Mouse (Mus musculus): ENCODE results near the gene Faap24. TPM values are rescaled to one million over a fixed set of nuclear protein-coding genes. Genes with fewer than 3 reads are reported as not detected.

The Faap24 gene
- polyA plus RNA-seq, 1 experiment = 8.0 TPM

DNA sequence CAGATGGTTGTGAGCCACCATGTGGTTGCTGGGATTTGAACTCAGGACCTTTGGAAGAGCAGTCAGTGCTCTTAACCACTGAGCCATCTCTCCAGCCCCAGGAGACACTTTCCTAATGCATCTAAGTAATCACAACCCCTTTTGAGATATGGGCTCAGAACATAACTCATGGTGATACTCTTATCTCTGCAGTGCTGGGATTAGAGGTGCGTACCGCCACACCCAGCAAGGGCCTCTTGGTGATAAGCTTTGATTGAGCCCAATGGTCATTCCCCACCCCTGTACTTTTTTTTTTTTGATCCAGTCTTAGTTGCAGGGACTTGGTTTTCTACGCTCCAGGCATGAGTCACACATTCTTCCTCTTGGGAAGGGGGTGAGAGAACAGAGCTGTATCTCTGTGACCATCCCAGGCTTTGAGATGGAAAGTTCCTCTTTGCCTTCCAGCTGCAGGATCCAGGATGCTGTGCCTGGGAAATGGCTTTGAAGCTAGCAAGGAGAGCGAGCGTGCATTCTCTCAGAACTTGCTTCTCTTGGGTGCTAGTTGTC, 51.8 kb downstream of the Faap24 start:
- no peak for TF ChIP-seq POLR2A (IDR thresholded peaks at IDR 0.05; ENCODE audit: borderline replicate concordance, extremely low read depth, insufficient read depth, insufficient read length, poor library complexity, severe bottlenecking)
- TF ChIP-seq CTCF (IDR thresholded peaks at IDR 0.05; ENCODE audit: borderline replicate concordance, extremely low read depth, insufficient read depth, insufficient read length) = no peak
- no peak for DNase-seq (ENCODE audit: low read depth)

DNA sequence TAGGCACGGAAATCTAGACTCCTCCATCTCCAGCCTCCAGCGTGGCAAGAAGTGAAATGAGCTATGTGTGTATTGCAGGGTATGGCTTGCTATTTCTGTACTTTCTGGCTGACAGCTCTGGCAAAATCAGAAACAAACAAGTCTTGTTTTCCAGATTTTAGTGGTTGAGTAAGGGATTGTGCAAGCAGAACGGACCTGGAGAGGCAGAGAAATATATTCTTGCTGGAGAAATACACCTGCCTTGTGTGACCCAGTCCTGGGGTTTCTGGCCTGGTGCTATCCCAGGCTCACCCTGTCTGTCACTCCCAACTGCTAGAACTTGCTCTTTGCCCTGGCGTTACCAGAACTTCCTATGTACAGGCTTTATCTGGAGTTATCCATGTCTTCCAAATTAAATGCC, 54.1 kb downstream of the Faap24 start:
- TF ChIP-seq CTCF (IDR thresholded peaks at IDR 0.05; ENCODE audit: borderline replicate concordance, extremely low read depth, insufficient read depth, insufficient read length) (no peak), POLR2A (IDR thresholded peaks at IDR 0.05; ENCODE audit: borderline replicate concordance, extremely low read depth, insufficient read depth, insufficient read length, poor library complexity, severe bottlenecking) (no peak)
- no peak for DNase-seq (ENCODE audit: low read depth)

Other genes with a start within 250 kb of the Faap24 start
- gene Slc7a10, start 210.5 kb downstream of the Faap24 start, polyA plus RNA-seq (2012; rRNA removed) = 8.5 and 10.1 TPM in 2 replicates
- gene Lrp3, start 181.3 kb downstream of the Faap24 start, polyA plus RNA-seq (2012; rRNA removed) = 94.2 and 106 TPM in 2 replicates
- gene Gpatch1, start 78.4 kb downstream of the Faap24 start, polyA plus RNA-seq (2012; rRNA removed) = 14.6 and 14.8 TPM in 2 replicates
- gene Rhpn2, start 62.7 kb downstream of the Faap24 start, polyA plus RNA-seq (2012; rRNA removed) = 1.4 and 2.5 TPM in 2 replicates
- gene Cep89, start 199 bp upstream of the Faap24 start, polyA plus RNA-seq (2012; rRNA removed) = 24.4 and 29.0 TPM in 2 replicates
- gene Slc7a9, start 52.0 kb upstream of the Faap24 start, polyA plus RNA-seq (2012; rRNA removed) = 0.05 and 0.06 TPM in 2 replicates
- 0.18 and 0.22 TPM in 2 replicates for gene Tdrd12, start 140.9 kb upstream of the Faap24 start, polyA plus RNA-seq (2012; rRNA removed)
- gene Nudt19, start 159.5 kb upstream of the Faap24 start, polyA plus RNA-seq (2012; rRNA removed) = 40.5 and 46.1 TPM in 2 replicates
- 0.21 and 0.26 TPM in 2 replicates for gene Rgs9bp, start 188.7 kb upstream of the Faap24 start, polyA plus RNA-seq (2012; rRNA removed)
- 23.6 and 24.4 TPM in 2 replicates for gene Ankrd27, start 189.4 kb upstream of the Faap24 start, polyA plus RNA-seq (2012; rRNA removed)

Measured in brain, embryonic 14.5 days (tissue).